Mouse (Mus musculus) urinary bladder, postnatal 14 days (tissue): ENCODE results near the gene Prkcb.

Experiments used
- DNase-seq: peaks from one replicate; pipeline ENCODE4 v3.0.0; 2021; ENCODE audit warnings: low spot score

The Prkcb gene

GRCm38 (mm10) chr7:122528646-122529045 lies 240.1 kb downstream of the Prkcb start:
- no peak for DNase-seq

- no peak for DNase-seq
Measured at GRCm38 (mm10) chr7:122533566-122534360, 245.2 kb downstream of the Prkcb start.

- DNase-seq = no peak
Measured at GRCm38 (mm10) chr7:122544616-122545015, 256.1 kb downstream of the Prkcb start.

- DNase-seq = no peak
Measured at GRCm38 (mm10) chr7:122556575-122557140, 268.1 kb downstream of the Prkcb start.

- DNase-seq = no peak
Measured at GRCm38 (mm10) chr7:122558085-122558811, 269.7 kb downstream of the Prkcb start.

GRCm38 (mm10) chr7:122558912-122559311 lies 270.4 kb downstream of the Prkcb start:
- no peak for DNase-seq

- peak; percentile 13 for DNase-seq
Measured at GRCm38 (mm10) chr7:122562586-122562985, 274.0 kb downstream of the Prkcb start.

- DNase-seq = no peak
Measured at GRCm38 (mm10) chr7:122565371-122565770, 276.8 kb downstream of the Prkcb start.

GRCm38 (mm10) chr7:122566011-122566410 lies 277.5 kb downstream of the Prkcb start:
- DNase-seq = no peak

GRCm38 (mm10) chr7:122568787-122569186 lies 280.2 kb downstream of the Prkcb start:
- no peak for DNase-seq

- no peak for DNase-seq
Measured at GRCm38 (mm10) chr7:122570407-122570806, 281.9 kb downstream of the Prkcb start.

- DNase-seq = no peak
Measured at GRCm38 (mm10) chr7:122573101-122573635, 284.6 kb downstream of the Prkcb start.

- DNase-seq = no peak
Measured at GRCm38 (mm10) chr7:122574418-122574817, 285.9 kb downstream of the Prkcb start.

GRCm38 (mm10) chr7:122575056-122575455 lies 286.5 kb downstream of the Prkcb start:
- no peak for DNase-seq

GRCm38 (mm10) chr7:122575506-122575905 lies 287.0 kb downstream of the Prkcb start:
- DNase-seq = no peak

GRCm38 (mm10) chr7:122577571-122577970 lies 289.0 kb downstream of the Prkcb start:
- no peak for DNase-seq

GRCm38 (mm10) chr7:122579461-122580157 lies 291.1 kb downstream of the Prkcb start:
- no peak for DNase-seq

GRCm38 (mm10) chr7:122580158-122580475 lies 291.6 kb downstream of the Prkcb start:
- DNase-seq = no peak

GRCm38 (mm10) chr7:122584421-122585151 lies 296.0 kb downstream of the Prkcb start:
- no peak for DNase-seq

GRCm38 (mm10) chr7:122595897-122596296 lies 307.3 kb downstream of the Prkcb start:
- DNase-seq = no peak

GRCm38 (mm10) chr7:122596596-122597170 lies 308.1 kb downstream of the Prkcb start:
- no peak for DNase-seq
